Mouse (Mus musculus) G1E (cell line): ENCODE measurements around the gene Efs.

Source experiments
- CTCF ChIP-seq: IDR thresholded peaks from 2 replicates; pipeline ENCODE4 v1.5.1; 2012; ENCODE audit warnings: low read depth, low read length, inconsistent platforms, mixed read lengths
- GATA1 ChIP-seq: IDR thresholded peaks from 2 replicates; pipeline ENCODE4 v1.6.1; 2012; ENCODE audit warnings: borderline replicate concordance, low read length, inconsistent platforms, mixed read lengths
- GATA2 ChIP-seq: IDR thresholded peaks from 2 replicates; pipeline ENCODE4 v1.6.1; 2012; ENCODE audit warnings: low read depth, low read length, inconsistent platforms, borderline replicate concordance
- POLR2AphosphoS5 ChIP-seq: IDR thresholded peaks from 2 replicates; pipeline ENCODE4 v1.6.1; 2012; ENCODE audit warnings: low read depth, low read length, inconsistent platforms; ENCODE audit not compliant: insufficient replicate concordance
- TAL1 ChIP-seq: conservative IDR thresholded peaks from 2 replicates; pipeline ENCODE4 v1.6.1; 2012; ENCODE audit warnings: low read depth, low read length, inconsistent platforms, mixed read lengths

GRCm38 (mm10) chr14:54945975-54946704 lies 20.2 kb upstream of the Efs start:
- TF ChIP-seq CTCF: no peak
- TF ChIP-seq TAL1: no peak
- TF ChIP-seq GATA1: no peak
- TF ChIP-seq POLR2AphosphoS5: no peak
- TF ChIP-seq GATA2: no peak
